Mouse (Mus musculus) CH12.LX (cell line): ENCODE measurements around the gene Slc25a4. TPM values are rescaled to one million over a fixed set of nuclear protein-coding genes. Genes with fewer than 3 reads are reported as not detected.
A peak's percentile ranks its signal among the peaks of the same experiment; 100 is the strongest.

ENCODE experiments used
- DNase-seq: peaks from one replicate; pipeline ENCODE4 v3.0.0-alpha.2; 2013; ENCODE audit errors: extremely low read depth
- H3K27ac ChIP-seq: 2 replicates; pipeline ENCODE4 v1.5.1; 2012; ENCODE audit warnings: low read depth, mild to moderate bottlenecking, control low read depth, moderate library complexity; ENCODE audit not compliant: insufficient read depth
- H3K27me3 ChIP-seq: replicated peaks from 2 replicates; pipeline ENCODE3; 2012; ENCODE audit warnings: inconsistent platforms
- H3K36me3 ChIP-seq, 2 experiments: replicated peaks in 1 of 2; 2 replicates each; pipeline versions ENCODE3 to v1.6.1; 2012; ENCODE audit warnings: inconsistent platforms in 1 of 2, low read length in 1 of 2, mild to moderate bottlenecking in 1 of 2, mixed read lengths in 1 of 2, moderate library complexity in 1 of 2; ENCODE audit not compliant: control insufficient read depth in 1 of 2, insufficient read depth in 1 of 2
- H3K4me1 ChIP-seq, 2 experiments: 2 replicates each; pipeline ENCODE4 v1.6.1; 2012; ENCODE audit warnings: inconsistent platforms in 1 of 2, moderate library complexity in 1 of 2; ENCODE audit not compliant: insufficient read depth in 2 of 2, control insufficient read depth in 1 of 2
- H3K4me2 ChIP-seq: 2 replicates; pipeline ENCODE4 v1.6.1; 2012; ENCODE audit warnings: low read depth, mild to moderate bottlenecking, control low read depth; ENCODE audit not compliant: poor library complexity, insufficient read depth, severe bottlenecking
- H3K4me3 ChIP-seq, 3 experiments: fragments of 150-350 bp in 1 of 3; sonication (generic) in 1 of 3; replicated peaks in 1 of 3; 2 replicates each; pipeline versions ENCODE3 to v1.5.1; 2011 to 2012; ENCODE audit warnings: low read depth in 2 of 3, low read length in 2 of 3, mild to moderate bottlenecking in 2 of 3, moderate library complexity in 2 of 3, control low read depth in 1 of 3, improper control_type of control experiment in 1 of 3, inconsistent platforms in 1 of 3, mixed read lengths in 1 of 3; ENCODE audit not compliant: poor library complexity in 1 of 3
- H3K79me2 ChIP-seq: replicated peaks from 2 replicates; pipeline ENCODE4 v1.6.1; 2012; ENCODE audit warnings: mild to moderate bottlenecking, moderate library complexity; ENCODE audit not compliant: control insufficient read depth, poor library complexity, insufficient read depth, severe bottlenecking; ENCODE audit errors: extremely low read depth
- H3K9ac ChIP-seq: 2 replicates; pipeline ENCODE4 v1.6.1; 2012; ENCODE audit warnings: low read depth, mild to moderate bottlenecking, control low read depth, moderate library complexity; ENCODE audit not compliant: insufficient read depth
- H3K9me3 ChIP-seq: replicated peaks from 2 replicates; pipeline ENCODE3; 2012; ENCODE audit warnings: low read length, inconsistent platforms, mixed read lengths
- BHLHE40 ChIP-seq: IDR thresholded peaks from 2 replicates; pipeline ENCODE4 v1.6.1; 2011; ENCODE audit warnings: mild to moderate bottlenecking, low read depth, low read length, improper control_type of control experiment
- ELF1 ChIP-seq: IDR thresholded peaks from 2 replicates; pipeline ENCODE4 v1.6.1; 2014; ENCODE audit warnings: low read depth, mild to moderate bottlenecking, inconsistent platforms, low read length, improper control_type of control experiment
- EP300 ChIP-seq: IDR thresholded peaks from 2 replicates; pipeline ENCODE4 v1.6.1; 2011; ENCODE audit warnings: low read length, improper control_type of control experiment
- HCFC1 ChIP-seq: IDR thresholded peaks from 2 replicates; pipeline ENCODE4 v1.6.1; 2012; ENCODE audit warnings: low read depth, mild to moderate bottlenecking, inconsistent platforms, low read length, improper control_type of control experiment
- MAFK ChIP-seq: IDR thresholded peaks from 2 replicates; pipeline ENCODE4 v1.6.1; 2011; ENCODE audit warnings: low read length, improper control_type of control experiment; ENCODE audit not compliant: insufficient replicate concordance
- MEF2A ChIP-seq: IDR thresholded peaks from 2 replicates; pipeline ENCODE4 v1.6.1; 2014; ENCODE audit warnings: low read depth, mild to moderate bottlenecking, inconsistent platforms, low read length, improper control_type of control experiment, borderline replicate concordance
- RAD21 ChIP-seq: IDR thresholded peaks from 2 replicates; pipeline ENCODE4 v1.6.1; 2011; ENCODE audit warnings: low read depth, mild to moderate bottlenecking, low read length, improper control_type of control experiment, moderate library complexity
- RCOR1 ChIP-seq: conservative IDR thresholded peaks from 2 replicates; pipeline ENCODE4 v1.6.1; 2012; ENCODE audit warnings: low read depth, mild to moderate bottlenecking, inconsistent platforms, low read length, improper control_type of control experiment
- SMC3 ChIP-seq: IDR thresholded peaks from 2 replicates; pipeline ENCODE4 v1.6.1; 2011; ENCODE audit warnings: low read depth, low read length, improper control_type of control experiment
- USF1 ChIP-seq: IDR thresholded peaks from 2 replicates; pipeline ENCODE4 v1.6.1; 2014; ENCODE audit warnings: low read depth, mild to moderate bottlenecking, inconsistent platforms, low read length, improper control_type of control experiment
- ZC3H11A ChIP-seq: IDR thresholded peaks from 2 replicates; pipeline ENCODE4 v1.6.1; 2012; ENCODE audit warnings: low read depth, mild to moderate bottlenecking, inconsistent platforms, low read length, improper control_type of control experiment
- ZNF384 ChIP-seq: IDR thresholded peaks from 2 replicates; pipeline ENCODE4 v1.6.1; 2012; ENCODE audit warnings: low read depth, low read length, improper control_type of control experiment, inconsistent platforms
- dilution Hi-C: fragments of 300-500 bp; cut with MboI; formaldehyde crosslinking; loops from 2 replicates; pipeline ENCODE4 v1.14.3; 2020; ENCODE audit warnings: low sequenced_read_pairs; ENCODE audit not compliant: extremely low pct_unique_long_range_greater_than_20kb, extremely low pct_ligation_motif_present
- in situ Hi-C: fragments of 300-500 bp; cut with MboI; formaldehyde crosslinking; loops from 3 replicates; pipeline ENCODE4 v1.14.3; 2019; ENCODE audit warnings: low sequenced_read_pairs, low pct_ligation_motif_present, low pct_unique_long_range_greater_than_20kb, mixed read lengths
- polyA plus RNA-seq: library from polyadenylated mRNA; unstranded; fragments of >175 nt; gene quantifications from 2 replicates; pipeline ENCODE4 v1.2.1, GENCODE M21; 2012; ENCODE audit warnings: low read depth; ENCODE audit not compliant: insufficient read length
- total RNA-seq, 2 experiments: library from RNA; depleted of rRNA; stranded (reverse); fragments of 300-350 nt in 1 of 2; fragments of >200 nt in 1 of 2; gene quantifications; 2 replicates each; pipeline ENCODE4 v1.2.3; 2012 to 2014

Slc25a4 gene
- total and polyA plus RNA-seq, 3 experiments, result 365 to 476 (median 403) TPM

- dilution Hi-C loops (no loop called here), in situ Hi-C loops (no loop called here)
- Histone ChIP-seq H3K9ac (no peak overlapping the region), H3K79me2 (no peaks in the 10 kb centered on the region; the same call in 1 of the 2 replicates), H3K4me1 (no peaks in the 10 kb centered on the region), H3K27me3 (no peaks in the 10 kb centered on the region), H3K9me3 (no peaks in the 10 kb centered on the region), H3K4me3 (no peak overlapping the region), H3K4me2 (no peak overlapping the region), H3K27ac (no peak overlapping the region), H3K36me3 (peaks cover 13 to 56% of the 10 kb centered on the region in 2 experiments)
- TF ChIP-seq SMC3 (no peak), EP300 (no peak), RAD21 (no peak), MAFK (no peak), HCFC1 (no peak)
- no peak for DNase-seq
Measured at GRCm38 (mm10) chr8:46180136-46180535, 30.9 kb downstream of the Slc25a4 start.

- dilution Hi-C loops (no loop called here), in situ Hi-C loops (loop anchor here (10.0 kb wide), 1 partner anchor 179 kb away; the partner anchor contains the start of gene Lrp2bp)
- peaks cover 11 to 38% of the 10 kb centered on the region in 2 experiments for H3K36me3 ChIP-seq
Measured at GRCm38 (mm10) chr8:46173651-46174050, 37.4 kb downstream of the Slc25a4 start.

GRCm38 (mm10) chr8:46163870-46164190, 47.3 kb downstream of the Slc25a4 start:
- H3K79me2 ChIP-seq, result 0 out of 2 replicates have a peak, but pooled peaks cover 2% of the 10 kb centered on the region
- H3K9me3 ChIP-seq, result no peaks in the 10 kb centered on the region
- H3K9ac ChIP-seq, result peak overlapping the region; percentile 74
- peak overlapping the region; percentile 90 for H3K4me2 ChIP-seq
- H3K27ac ChIP-seq, result peak overlapping the region; percentile 26; the same call in 1 of the 2 replicates
- TF ChIP-seq ZNF384 (peak; percentile 87), USF1 (no peak), RCOR1 (0 out of 2 replicates have a peak, but pooled peaks have one; percentile 28)
- no peak for DNase-seq
- in situ Hi-C loops (no loop called here), dilution Hi-C loops (no loop called here)
- peaks cover 0 to 14% of the 10 kb centered on the region in 2 experiments for H3K36me3 ChIP-seq
- H3K4me1 ChIP-seq, result peaks cover 3 to 22% of the 10 kb centered on the region in 2 experiments
- H3K4me3 ChIP-seq, result peak overlapping the region; percentile 66 to 83 (median 80)
- no peaks in the 10 kb centered on the region for H3K27me3 ChIP-seq

More at GRCm38 (mm10) chr8:46173651-46174050, 37.4 kb downstream of the Slc25a4 start:
- Histone ChIP-seq H3K9me3 (no peaks in the 10 kb centered on the region), H3K27ac (no peak overlapping the region), H3K9ac (no peak overlapping the region), H3K79me2 (peaks cover under 1% of the 10 kb centered on the region; the same call in 1 of the 2 replicates), H3K4me2 (no peak overlapping the region), H3K4me1 (peaks cover 0 to 26% of the 10 kb centered on the region in 2 experiments; a peak in 2 of 4 replicates), H3K4me3 (no peak overlapping the region), H3K27me3 (no peaks in the 10 kb centered on the region)
- TF ChIP-seq BHLHE40 (no peak), ZC3H11A (no peak), MEF2A (no peak), ELF1 (no peak)
- no peak for DNase-seq
